Mouse (Mus musculus): ENCODE measurements at regions not wholly inside any gene's neighbourhood (a gene's known extent, or its start where the extent isn't known, plus 50 kb on each side); places are given as distances from the start of the nearest gene placed in this dataset.

GRCm38 (mm10) chr12:77833411-77834169 is 360.5 kb upstream of the Gm6657 start:
- TF ChIP-seq CTCF (IDR thresholded peaks at IDR 0.05), result no peak
- TF ChIP-seq POLR2A (IDR thresholded peaks at IDR 0.05; ENCODE audit: insufficient read depth, low read depth, low read length), result no peak

Measured in heart, adult 2 months (tissue).